Mouse (Mus musculus) kidney, embryonic 15.5 days (tissue): ENCODE measurements at regions not wholly inside any gene's neighbourhood (a gene's known extent, or its start where the extent isn't known, plus 50 kb on each side); places are given as distances from the start of the nearest gene placed in this dataset.

ENCODE experiments used
- ATAC-seq: fragments of 200-750 bp; cut with Nextera tagmentation; replicated peaks from 2 replicates; pipeline ENCODE4 v1.8.0; 2017; ENCODE audit warnings: moderate TSS enrichment; ENCODE audit not compliant: low FRiP score
- H3K27ac ChIP-seq: fragments of 300-500 bp; sonication (generic); 2 replicates; pipeline ENCODE4 v1.5.1; 2015; ENCODE audit warnings: mild to moderate bottlenecking, inconsistent platforms
- H3K27me3 ChIP-seq: fragments of 300-500 bp; sonication (generic); 2 replicates; pipeline ENCODE4 v1.6.1; 2015; ENCODE audit warnings: inconsistent platforms
- H3K36me3 ChIP-seq: fragments of 300-500 bp; sonication (generic); 2 replicates; pipeline ENCODE4 v1.6.1; 2015; ENCODE audit warnings: inconsistent platforms
- H3K4me1 ChIP-seq: fragments of 300-500 bp; sonication (generic); 2 replicates; pipeline ENCODE4 v1.6.1; 2015; ENCODE audit warnings: inconsistent platforms
- H3K4me2 ChIP-seq: fragments of 300-500 bp; sonication (generic); 2 replicates; pipeline ENCODE4 v1.6.1; 2015; ENCODE audit warnings: moderate library complexity, mild to moderate bottlenecking, inconsistent platforms
- H3K4me3 ChIP-seq: fragments of 300-500 bp; sonication (generic); replicated peaks from 2 replicates; pipeline ENCODE4 v1.5.1; 2015; ENCODE audit warnings: mild to moderate bottlenecking, inconsistent platforms
- H3K9ac ChIP-seq: fragments of 300-500 bp; sonication (generic); 2 replicates; pipeline ENCODE4 v1.6.1; 2015; ENCODE audit warnings: mild to moderate bottlenecking, inconsistent platforms
- H3K9me3 ChIP-seq: fragments of 300-500 bp; sonication (generic); replicated peaks from 2 replicates; pipeline ENCODE4 v1.6.1; 2016; ENCODE audit warnings: inconsistent platforms
- WGBS: fragments of 180-500 bp; shearing (Covaris S2); methylation state at CpG from one replicate; pipeline ENCODE4 v1.1.7; 2015; ENCODE audit warnings: mixed read lengths; 5-methylcytosine and 5-hydroxymethylcytosine counted together

DNA sequence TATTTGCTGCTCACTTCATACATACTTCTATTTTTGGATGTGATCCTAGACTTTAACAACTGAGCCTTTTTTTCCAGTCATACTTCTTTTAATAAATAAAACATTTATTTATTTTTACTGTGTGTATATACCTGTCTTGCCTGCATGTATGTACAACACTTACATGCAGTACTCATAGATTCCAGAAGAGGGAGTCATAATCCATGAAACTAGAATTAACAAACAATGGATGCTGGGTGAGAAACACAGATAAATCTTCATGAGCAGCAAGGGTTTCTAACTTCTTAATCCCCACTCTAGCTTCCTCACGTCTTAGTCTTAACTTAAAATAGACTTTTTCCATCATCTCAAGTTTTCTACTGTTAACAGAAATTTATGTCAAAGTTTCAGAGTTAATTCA lies 1253.7 kb upstream of the Nr2f1 start:
- H3K27me3 ChIP-seq: no peaks in the 10 kb centered on the region
- ATAC-seq: no peak
- H3K27ac ChIP-seq: no peak overlapping the region
- no peak overlapping the region for H3K4me2 ChIP-seq
- WGBS: 53% methylated on average over 1 of the region's 1 CpGs
- H3K36me3 ChIP-seq: no peaks in the 10 kb centered on the region
- H3K9me3 ChIP-seq: no peaks in the 10 kb centered on the region
- H3K4me3 ChIP-seq: no peak overlapping the region
- no peaks in the 10 kb centered on the region for H3K4me1 ChIP-seq
- H3K9ac ChIP-seq: no peak overlapping the region

- H3K4me2 ChIP-seq: no peak overlapping the region
- ATAC-seq: 0 out of 2 replicates have a peak, but pooled peaks have one; percentile 29
These were observed 1243.6 kb upstream of the Nr2f1 start for GRCm38 (mm10) chr13:79443113-79443512.

DNA sequence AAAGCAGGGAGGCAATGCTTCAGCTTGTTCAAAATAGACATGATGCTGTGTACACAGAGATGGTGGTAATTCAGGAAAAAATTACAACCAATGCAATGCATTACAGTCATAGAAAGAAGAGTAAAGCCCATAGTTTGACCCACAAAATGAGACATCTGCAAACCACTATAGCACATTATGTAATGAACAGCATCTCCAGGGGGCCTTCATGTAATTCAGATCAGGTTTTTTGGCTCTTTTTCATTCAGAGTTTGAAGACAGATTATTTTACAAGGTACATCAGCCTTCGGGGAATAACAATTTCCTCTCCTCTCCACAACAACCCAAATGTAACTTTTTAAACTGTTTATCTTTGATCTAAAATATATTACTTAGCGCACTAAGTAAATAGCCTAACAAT lies 1243.1 kb upstream of the Nr2f1 start:
- Histone ChIP-seq H3K36me3 (no peaks in the 10 kb centered on the region), H3K4me1 (no peaks in the 10 kb centered on the region), H3K9ac (no peak overlapping the region), H3K27ac (peak overlapping the region; percentile 54), H3K4me3 (no peak overlapping the region), H3K4me2 (no peak overlapping the region), H3K27me3 (no peaks in the 10 kb centered on the region), H3K9me3 (no peaks in the 10 kb centered on the region)
- ATAC-seq: 0 out of 2 replicates have a peak, but pooled peaks have one; percentile 22
- 42% methylated on average over 2 of the region's 2 CpGs for WGBS

More at GRCm38 (mm10) chr13:79443113-79443512, 1243.6 kb upstream of the Nr2f1 start:
- Histone ChIP-seq H3K27ac (peak overlapping the region; percentile 7; the same call in 1 of the 2 replicates), H3K4me3 (no peak overlapping the region), H3K4me1 (no peaks in the 10 kb centered on the region), H3K9me3 (no peaks in the 10 kb centered on the region), H3K36me3 (no peaks in the 10 kb centered on the region), H3K27me3 (no peaks in the 10 kb centered on the region), H3K9ac (no peak overlapping the region)
- 57% methylated on average over 3 of the region's 3 CpGs for WGBS

DNA sequence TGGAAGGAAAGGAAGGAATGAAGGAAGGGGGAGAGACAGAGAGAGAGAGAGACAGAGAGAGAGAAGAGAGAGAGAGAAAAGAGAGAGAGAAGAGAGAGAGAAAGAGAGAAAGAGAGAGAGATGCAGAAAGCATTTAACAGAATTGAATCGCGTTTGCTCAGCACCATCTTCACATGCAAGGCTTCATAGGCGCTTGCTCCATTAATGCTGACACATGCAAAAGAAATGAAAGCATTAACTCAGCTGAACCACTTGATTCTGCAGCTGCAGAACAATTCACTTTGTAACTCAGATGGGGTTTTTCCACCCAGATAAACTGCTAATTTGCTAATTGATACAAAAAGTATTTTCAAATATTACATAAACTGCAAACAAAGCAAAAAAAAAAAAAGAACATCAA lies 1231.9 kb upstream of the Nr2f1 start:
- no peak overlapping the region for H3K4me2 ChIP-seq
- ATAC-seq: no peak
- 64% methylated on average over 3 of the region's 3 CpGs for WGBS
- H3K36me3 ChIP-seq: no peaks in the 10 kb centered on the region
- H3K9me3 ChIP-seq: no peaks in the 10 kb centered on the region
- H3K27me3 ChIP-seq: no peaks in the 10 kb centered on the region
- H3K4me1 ChIP-seq: no peaks in the 10 kb centered on the region
- H3K4me3 ChIP-seq: no peak overlapping the region
- H3K27ac ChIP-seq: no peak overlapping the region
- H3K9ac ChIP-seq: no peak overlapping the region

- no peak for ATAC-seq
- H3K4me2 ChIP-seq: no peak overlapping the region
- H3K9ac ChIP-seq: no peak overlapping the region
- H3K36me3 ChIP-seq: no peaks in the 10 kb centered on the region
- H3K27me3 ChIP-seq: no peaks in the 10 kb centered on the region
- no peaks in the 10 kb centered on the region for H3K4me1 ChIP-seq
- H3K4me3 ChIP-seq: no peak overlapping the region
- H3K27ac ChIP-seq: no peak overlapping the region
- no peaks in the 10 kb centered on the region for H3K9me3 ChIP-seq
- 28% methylated on average over 2 of the region's 2 CpGs for WGBS
These were observed 1231.4 kb upstream of the Nr2f1 start for GRCm38 (mm10) chr13:79430987-79431386.

- Histone ChIP-seq H3K27ac (no peak overlapping the region), H3K4me2 (no peak overlapping the region), H3K27me3 (no peaks in the 10 kb centered on the region), H3K36me3 (no peaks in the 10 kb centered on the region), H3K4me3 (no peak overlapping the region), H3K4me1 (no peaks in the 10 kb centered on the region), H3K9me3 (no peaks in the 10 kb centered on the region), H3K9ac (no peak overlapping the region)
- no peak for ATAC-seq
- WGBS: 59% methylated on average over 1 of the region's 1 CpGs
These were observed 1231.0 kb upstream of the Nr2f1 start for GRCm38 (mm10) chr13:79430562-79430961.

DNA sequence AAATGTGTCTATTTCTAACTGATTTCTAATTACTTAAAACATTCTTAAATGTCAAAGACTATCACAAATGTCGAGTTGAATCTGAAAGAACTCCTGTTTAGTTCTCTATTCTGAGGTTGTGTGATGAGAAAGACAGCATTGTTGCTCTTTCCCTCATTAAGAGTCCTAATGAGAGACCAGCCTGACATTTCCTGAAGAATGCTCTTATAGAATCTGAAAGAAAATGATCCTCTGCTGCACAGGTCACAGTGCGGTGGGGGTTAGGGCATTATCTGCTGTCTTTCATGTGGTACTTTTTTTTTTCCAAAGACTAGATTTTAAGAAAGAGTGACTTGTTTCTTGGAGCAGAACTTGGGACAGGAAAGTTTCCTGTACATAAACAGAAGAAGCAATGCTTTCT lies 1218.3 kb upstream of the Nr2f1 start:
- no peak overlapping the region for H3K9ac ChIP-seq
- no peak for ATAC-seq
- 90% methylated on average over 2 of the region's 2 CpGs for WGBS
- no peak overlapping the region for H3K4me3 ChIP-seq
- no peaks in the 10 kb centered on the region for H3K27me3 ChIP-seq
- H3K4me1 ChIP-seq: no peaks in the 10 kb centered on the region
- no peak overlapping the region for H3K4me2 ChIP-seq
- H3K27ac ChIP-seq: no peak overlapping the region
- H3K9me3 ChIP-seq: no peaks in the 10 kb centered on the region
- H3K36me3 ChIP-seq: no peaks in the 10 kb centered on the region

- no peak overlapping the region for H3K4me3 ChIP-seq
- no peak overlapping the region for H3K27ac ChIP-seq
- no peak for ATAC-seq
- no peaks in the 10 kb centered on the region for H3K9me3 ChIP-seq
- no peak overlapping the region for H3K4me2 ChIP-seq
- no peaks in the 10 kb centered on the region for H3K36me3 ChIP-seq
- no peaks in the 10 kb centered on the region for H3K4me1 ChIP-seq
- H3K27me3 ChIP-seq: no peaks in the 10 kb centered on the region
- WGBS: 71% methylated on average over 1 of the region's 1 CpGs
- H3K9ac ChIP-seq: no peak overlapping the region
These were observed 1200.5 kb upstream of the Nr2f1 start for GRCm38 (mm10) chr13:79400082-79400481.

DNA sequence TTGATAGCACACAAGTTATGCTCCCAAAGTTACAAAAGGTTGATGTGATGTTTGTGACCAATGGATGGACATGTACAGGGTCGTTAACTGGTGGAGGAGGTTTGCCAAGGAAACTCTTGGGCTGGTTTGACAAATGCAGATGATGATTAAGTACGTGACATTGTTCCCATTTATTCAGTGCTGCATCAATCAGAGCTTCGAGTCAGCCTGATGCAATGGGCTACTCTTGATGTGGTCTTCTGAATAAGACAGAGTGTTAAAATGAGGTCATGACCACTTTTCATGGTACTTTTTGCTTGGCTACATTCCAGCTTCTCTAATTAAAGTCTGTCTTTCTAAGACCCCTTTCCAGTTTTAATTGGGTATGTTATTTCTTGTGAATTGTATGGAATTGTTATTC lies 1194.4 kb upstream of the Nr2f1 start:
- Histone ChIP-seq H3K4me2 (no peak overlapping the region), H3K4me3 (no peak overlapping the region), H3K27ac (no peak overlapping the region), H3K9me3 (no peaks in the 10 kb centered on the region), H3K9ac (no peak overlapping the region), H3K36me3 (no peaks in the 10 kb centered on the region), H3K4me1 (no peaks in the 10 kb centered on the region), H3K27me3 (no peaks in the 10 kb centered on the region)
- WGBS: 57% methylated on average over 3 of the region's 3 CpGs
- ATAC-seq: no peak

DNA sequence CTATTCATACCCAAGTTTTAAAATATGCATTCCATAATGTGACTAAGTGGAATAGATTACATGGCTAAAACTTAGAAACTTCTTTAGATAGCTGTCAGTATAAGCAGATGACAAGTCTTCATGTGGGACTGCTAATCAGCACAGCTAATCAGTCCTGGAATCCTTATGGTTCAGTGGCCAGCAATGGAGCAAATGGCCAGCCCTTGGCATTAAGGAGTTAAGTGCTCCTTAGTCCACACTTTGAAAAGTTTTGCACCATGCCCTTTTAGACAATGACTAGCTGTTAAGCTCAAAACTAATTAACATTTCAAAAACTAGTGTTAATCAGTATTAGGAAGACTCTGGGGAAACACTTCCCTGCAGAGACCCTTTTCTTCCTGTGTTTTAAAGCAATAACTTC lies 1188.4 kb upstream of the Nr2f1 start:
- H3K4me1 ChIP-seq: no peaks in the 10 kb centered on the region
- no peak overlapping the region for H3K27ac ChIP-seq
- no peaks in the 10 kb centered on the region for H3K27me3 ChIP-seq
- ATAC-seq: no peak
- H3K4me3 ChIP-seq: no peak overlapping the region
- no peak overlapping the region for H3K9ac ChIP-seq
- H3K4me2 ChIP-seq: no peak overlapping the region
- H3K36me3 ChIP-seq: no peaks in the 10 kb centered on the region
- no peaks in the 10 kb centered on the region for H3K9me3 ChIP-seq

- H3K36me3 ChIP-seq: no peaks in the 10 kb centered on the region
- peaks cover 10% of the 10 kb centered on the region for H3K4me1 ChIP-seq
- no peaks in the 10 kb centered on the region for H3K27me3 ChIP-seq
- no peak for ATAC-seq
- H3K27ac ChIP-seq: no peak overlapping the region
- no peak overlapping the region for H3K9ac ChIP-seq
- WGBS: 77% methylated on average over 8 of the region's 8 CpGs
- no peak overlapping the region for H3K4me2 ChIP-seq
- no peak overlapping the region for H3K4me3 ChIP-seq
- H3K9me3 ChIP-seq: no peaks in the 10 kb centered on the region
These were observed 1141.9 kb upstream of the Nr2f1 start for GRCm38 (mm10) chr13:79341494-79341893.

DNA sequence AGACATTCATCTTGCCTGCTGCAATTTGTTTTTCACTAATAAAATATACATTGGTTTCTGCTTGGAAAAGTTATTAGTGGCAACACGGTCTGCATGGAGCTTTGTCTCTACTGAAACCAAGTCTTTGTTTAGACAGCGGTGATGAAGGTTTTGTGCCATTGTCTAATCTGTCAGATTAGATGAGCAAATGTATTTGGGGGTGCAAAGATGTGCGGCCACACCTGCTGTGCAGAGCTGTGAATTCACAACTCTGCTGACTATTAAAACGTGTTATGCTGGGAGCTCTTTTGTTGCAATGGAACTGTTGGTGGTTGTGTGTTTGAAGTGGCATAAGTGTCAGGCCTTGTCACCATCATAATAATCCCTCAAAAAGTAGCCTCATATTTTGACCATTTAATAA lies 1140.9 kb upstream of the Nr2f1 start:
- H3K4me2 ChIP-seq: no peak overlapping the region
- WGBS: 73% methylated on average over 4 of the region's 4 CpGs
- no peak for ATAC-seq
- no peaks in the 10 kb centered on the region for H3K9me3 ChIP-seq
- H3K27ac ChIP-seq: no peak overlapping the region
- H3K36me3 ChIP-seq: no peaks in the 10 kb centered on the region
- no peak overlapping the region for H3K4me3 ChIP-seq
- peaks cover 10% of the 10 kb centered on the region for H3K4me1 ChIP-seq
- no peaks in the 10 kb centered on the region for H3K27me3 ChIP-seq
- H3K9ac ChIP-seq: no peak overlapping the region

DNA sequence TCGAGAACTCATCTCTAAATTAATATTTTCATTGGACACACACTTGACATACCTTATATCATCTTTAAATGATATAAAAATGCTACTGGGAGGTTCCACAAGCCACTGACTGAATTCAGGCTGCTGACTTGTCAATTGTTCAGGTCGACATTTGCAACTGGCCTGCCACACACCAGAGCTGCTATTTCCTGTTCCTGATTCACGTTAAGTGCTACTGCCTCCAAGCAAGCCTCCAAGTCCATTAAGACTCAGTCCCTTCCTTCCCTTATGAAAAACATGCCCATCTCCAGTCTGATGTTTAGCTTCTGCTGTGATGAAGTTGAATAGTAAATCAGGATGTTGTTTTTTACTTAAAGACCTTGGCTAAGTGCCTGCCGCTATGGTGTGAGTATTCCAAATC lies 1140.2 kb upstream of the Nr2f1 start:
- no peak overlapping the region for H3K27ac ChIP-seq
- no peaks in the 10 kb centered on the region for H3K36me3 ChIP-seq
- no peak overlapping the region for H3K4me2 ChIP-seq
- no peaks in the 10 kb centered on the region for H3K9me3 ChIP-seq
- H3K27me3 ChIP-seq: no peaks in the 10 kb centered on the region
- no peak overlapping the region for H3K4me3 ChIP-seq
- 32% methylated on average over 4 of the region's 4 CpGs for WGBS
- ATAC-seq: peak; percentile 66
- no peak overlapping the region for H3K9ac ChIP-seq
- peaks cover 10% of the 10 kb centered on the region for H3K4me1 ChIP-seq
